Mouse (Mus musculus): Measurements from ENCODE around the gene Fbxl13. TPM values are rescaled to one million over a fixed set of nuclear protein-coding genes. Genes with fewer than 3 reads are reported as not detected.

The Fbxl13 gene
- polyA plus RNA-seq, 1 experiment: 0.19 TPM

DNA sequence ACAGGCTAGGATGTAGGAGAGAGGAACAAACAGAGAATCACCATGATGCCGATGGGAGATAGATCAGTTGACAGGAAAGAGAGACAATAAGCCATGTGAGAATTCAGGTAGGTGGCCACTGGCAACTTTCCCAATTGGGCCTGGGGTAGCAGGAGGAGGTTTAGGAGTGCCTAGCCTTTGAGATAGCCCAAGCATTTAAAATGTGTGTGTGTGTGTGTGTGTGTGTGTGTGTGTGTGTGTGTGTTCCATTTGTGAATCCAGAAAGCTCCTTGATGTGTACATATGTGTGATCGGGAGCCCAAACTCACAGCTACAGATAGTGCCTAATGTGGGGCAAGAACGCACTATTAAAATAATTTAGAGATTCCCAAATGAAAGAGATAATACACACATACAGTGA, 67.3 kb downstream of the Fbxl13 start:
- H3K4me2 ChIP-seq (ENCODE audit: low read depth): no peak overlapping the region
- TF ChIP-seq USF1 (IDR thresholded peaks at IDR 0.05; ENCODE audit: low read depth): no peak
- TF ChIP-seq E2F4 (IDR thresholded peaks at IDR 0.05; ENCODE audit: insufficient read depth): no peak
- TF ChIP-seq POLR2A (IDR thresholded peaks at IDR 0.05; ENCODE audit: insufficient read length, low read depth): no peak
- TF ChIP-seq CEBPB (IDR thresholded peaks at IDR 0.05; ENCODE audit: insufficient read depth, poor library complexity, severe bottlenecking): no peak
- TF ChIP-seq SRF (IDR thresholded peaks at IDR 0.05; ENCODE audit: control insufficient read depth, insufficient read length, low read depth): no peak
- TF ChIP-seq MAX (IDR thresholded peaks at IDR 0.05; ENCODE audit: low read depth): no peak
- TF ChIP-seq MYOD1 (IDR thresholded peaks at IDR 0.05; ENCODE audit: control insufficient read depth in 1 of 3, insufficient read length in 2 of 3, low read depth in 2 of 3): no peak
- TF ChIP-seq POLR2AphosphoS2 (IDR thresholded peaks at IDR 0.05; ENCODE audit: insufficient read length, low read depth): no peak
- TF ChIP-seq TCF3 (IDR thresholded peaks at IDR 0.05; ENCODE audit: insufficient read length, low read depth): no peak
- TF ChIP-seq MYOG (IDR thresholded peaks at IDR 0.05; ENCODE audit: control insufficient read depth in 1 of 3, insufficient read depth in 1 of 3, insufficient read length in 2 of 3, low read depth in 2 of 3): no peak
- no peak for TF ChIP-seq REST (IDR thresholded peaks at IDR 0.05; ENCODE audit: insufficient read depth, insufficient read length)
- TF ChIP-seq TCF12 (IDR thresholded peaks at IDR 0.05; ENCODE audit: insufficient read depth, poor library complexity, severe bottlenecking): no peak
- no peaks in the 10 kb centered on the region for H3K27me3 ChIP-seq (ENCODE audit: control insufficient read depth, insufficient read depth, insufficient read length)
- no peak overlapping the region for H3ac ChIP-seq (ENCODE audit: control insufficient read depth, insufficient read length)
- no peaks in the 10 kb centered on the region for H3K79me2 ChIP-seq (ENCODE audit: control insufficient read depth, insufficient read depth)
- H3K4me3 ChIP-seq: no peak overlapping the region
- H3K36me3 ChIP-seq (ENCODE audit: control insufficient read depth, insufficient read depth): peaks cover 6% of the 10 kb centered on the region

GRCm38 (mm10) chr5:21575210-21575550, 70.3 kb downstream of the Fbxl13 start:
- no peak overlapping the region for H3K4me2 ChIP-seq (ENCODE audit: low read depth)

DNA sequence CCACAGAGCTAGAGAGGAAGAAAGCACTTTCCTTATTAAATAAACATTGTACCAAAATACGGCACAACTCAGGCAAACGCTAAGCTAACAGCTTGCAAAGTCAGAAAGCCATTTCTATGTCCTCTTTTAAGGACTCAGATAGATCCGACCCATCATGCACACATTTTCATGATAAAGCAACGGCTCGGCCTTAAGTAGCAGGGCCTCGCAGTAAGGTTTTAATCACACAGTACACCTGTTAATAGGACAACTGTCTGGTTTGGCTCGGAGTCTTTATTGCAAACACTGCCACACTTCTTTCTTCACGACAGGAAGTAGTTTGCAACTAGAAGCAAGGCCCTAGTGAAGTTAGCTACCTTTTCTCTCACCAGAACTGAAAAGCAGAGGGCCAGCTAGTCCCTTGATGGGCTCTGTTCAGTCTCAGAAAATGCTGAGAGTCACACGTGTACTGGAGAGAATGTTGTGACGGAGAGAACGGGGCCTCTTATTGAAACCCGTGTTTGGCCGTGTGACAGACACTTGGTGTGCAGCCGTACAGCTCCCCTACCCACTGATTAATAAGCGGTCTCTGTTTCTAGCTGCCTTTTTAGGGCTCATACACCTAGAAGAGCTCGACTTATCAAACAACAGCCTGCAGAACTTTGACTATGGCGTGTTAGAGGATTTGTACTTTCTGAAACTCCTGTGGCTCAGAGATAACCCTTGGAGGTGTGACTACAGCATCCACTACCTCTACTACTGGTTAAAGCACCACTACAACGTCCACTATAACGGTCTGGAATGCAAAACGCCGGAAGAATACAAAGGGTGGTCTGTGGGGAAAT, 70.8 kb downstream of the Fbxl13 start:
- peaks cover 26% of the 10 kb centered on the region for H3K36me3 ChIP-seq (ENCODE audit: control insufficient read depth, insufficient read depth)
- no peaks in the 10 kb centered on the region for H3K79me2 ChIP-seq (ENCODE audit: control insufficient read depth, insufficient read depth)
- H3K4me3 ChIP-seq: no peak overlapping the region
- H3ac ChIP-seq (ENCODE audit: control insufficient read depth, insufficient read length): no peak overlapping the region
- TF ChIP-seq MAX (IDR thresholded peaks at IDR 0.05; ENCODE audit: low read depth): no peak
- no peak for TF ChIP-seq USF1 (IDR thresholded peaks at IDR 0.05; ENCODE audit: low read depth)
- TF ChIP-seq POLR2AphosphoS2 (IDR thresholded peaks at IDR 0.05; ENCODE audit: insufficient read length, low read depth): no peak
- no peak for TF ChIP-seq POLR2A (IDR thresholded peaks at IDR 0.05; ENCODE audit: insufficient read length, low read depth)
- no peak for TF ChIP-seq REST (IDR thresholded peaks at IDR 0.05; ENCODE audit: insufficient read depth, insufficient read length)
- TF ChIP-seq E2F4 (IDR thresholded peaks at IDR 0.05; ENCODE audit: insufficient read depth): no peak
- no peak for TF ChIP-seq TCF12 (IDR thresholded peaks at IDR 0.05; ENCODE audit: insufficient read depth, poor library complexity, severe bottlenecking)
- no peak for TF ChIP-seq TCF3 (IDR thresholded peaks at IDR 0.05; ENCODE audit: insufficient read length, low read depth)
- no peak for TF ChIP-seq MYOD1 (IDR thresholded peaks at IDR 0.05; ENCODE audit: control insufficient read depth in 1 of 3, insufficient read length in 2 of 3, low read depth in 2 of 3)
- TF ChIP-seq CEBPB (IDR thresholded peaks at IDR 0.05; ENCODE audit: insufficient read depth, poor library complexity, severe bottlenecking): no peak
- no peak for TF ChIP-seq MYOG (IDR thresholded peaks at IDR 0.05; ENCODE audit: control insufficient read depth in 1 of 3, insufficient read depth in 1 of 3, insufficient read length in 2 of 3, low read depth in 2 of 3)
- no peak for TF ChIP-seq SRF (IDR thresholded peaks at IDR 0.05; ENCODE audit: control insufficient read depth, insufficient read length, low read depth)
- no peaks in the 10 kb centered on the region for H3K27me3 ChIP-seq (ENCODE audit: control insufficient read depth, insufficient read depth, insufficient read length)
- no peak overlapping the region for H3K4me2 ChIP-seq (ENCODE audit: low read depth)

More at GRCm38 (mm10) chr5:21575210-21575550, 70.3 kb downstream of the Fbxl13 start:
- no peak overlapping the region for H3K4me3 ChIP-seq
- TF ChIP-seq REST (IDR thresholded peaks at IDR 0.05; ENCODE audit: insufficient read depth, insufficient read length) (no peak), MAX (IDR thresholded peaks at IDR 0.05; ENCODE audit: low read depth) (no peak), MYOD1 (IDR thresholded peaks at IDR 0.05; ENCODE audit: control insufficient read depth in 1 of 3, insufficient read length in 2 of 3, low read depth in 2 of 3) (no peak), POLR2A (IDR thresholded peaks at IDR 0.05; ENCODE audit: insufficient read length, low read depth) (no peak), E2F4 (IDR thresholded peaks at IDR 0.05; ENCODE audit: insufficient read depth) (no peak), USF1 (IDR thresholded peaks at IDR 0.05; ENCODE audit: low read depth) (no peak), CEBPB (IDR thresholded peaks at IDR 0.05; ENCODE audit: insufficient read depth, poor library complexity, severe bottlenecking) (no peak), POLR2AphosphoS2 (IDR thresholded peaks at IDR 0.05; ENCODE audit: insufficient read length, low read depth) (no peak)
- H3ac ChIP-seq (ENCODE audit: control insufficient read depth, insufficient read length): no peak overlapping the region
- no peaks in the 10 kb centered on the region for H3K27me3 ChIP-seq (ENCODE audit: control insufficient read depth, insufficient read depth, insufficient read length)
- peaks cover 25% of the 10 kb centered on the region for H3K36me3 ChIP-seq (ENCODE audit: control insufficient read depth, insufficient read depth)
- H3K79me2 ChIP-seq (ENCODE audit: control insufficient read depth, insufficient read depth): no peaks in the 10 kb centered on the region

DNA sequence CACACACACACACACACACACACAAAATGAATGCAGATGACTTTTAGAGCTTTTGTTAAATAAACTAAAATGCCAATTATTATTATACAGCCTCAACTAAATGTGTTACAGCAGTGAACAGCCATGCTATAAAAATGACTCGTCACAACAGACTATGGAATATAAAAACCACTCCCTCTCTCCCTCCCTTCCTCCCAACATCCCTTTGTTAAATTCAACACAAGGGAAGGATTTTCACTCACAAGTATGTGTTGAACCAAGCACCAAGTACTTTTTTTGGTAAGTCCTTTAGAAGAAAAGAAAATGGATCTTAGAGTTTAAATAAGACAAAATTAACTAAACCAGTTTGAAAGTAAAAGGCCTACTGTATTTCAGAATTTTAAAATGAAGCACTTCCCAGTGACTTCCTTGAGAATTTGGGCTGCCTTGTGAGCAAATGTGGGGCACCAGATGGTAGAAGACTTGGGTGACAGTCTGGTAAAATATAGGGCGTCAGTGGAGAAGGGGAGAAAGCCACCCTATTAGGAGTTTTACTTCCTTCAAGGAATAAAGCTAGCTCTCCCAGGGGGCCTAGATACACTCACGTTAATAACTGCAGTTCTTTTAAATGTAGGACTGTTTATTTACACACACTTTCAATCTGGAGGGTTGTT, 72.5 kb downstream of the Fbxl13 start:
- Histone ChIP-seq H3K4me2 (ENCODE audit: low read depth) (no peak overlapping the region), H3K4me3 (no peak overlapping the region), H3K27me3 (ENCODE audit: control insufficient read depth, insufficient read depth, insufficient read length) (no peaks in the 10 kb centered on the region), H3K79me2 (ENCODE audit: control insufficient read depth, insufficient read depth) (peaks cover 5% of the 10 kb centered on the region), H3K36me3 (ENCODE audit: control insufficient read depth, insufficient read depth) (peaks cover 26% of the 10 kb centered on the region), H3ac (ENCODE audit: control insufficient read depth, insufficient read length) (no peak overlapping the region)
- TF ChIP-seq SRF (IDR thresholded peaks at IDR 0.05; ENCODE audit: control insufficient read depth, insufficient read length, low read depth): no peak
- TF ChIP-seq POLR2A (IDR thresholded peaks at IDR 0.05; ENCODE audit: insufficient read length, low read depth): no peak
- TF ChIP-seq TCF12 (IDR thresholded peaks at IDR 0.05; ENCODE audit: insufficient read depth, poor library complexity, severe bottlenecking): no peak
- no peak for TF ChIP-seq E2F4 (IDR thresholded peaks at IDR 0.05; ENCODE audit: insufficient read depth)
- no peak for TF ChIP-seq POLR2AphosphoS2 (IDR thresholded peaks at IDR 0.05; ENCODE audit: insufficient read length, low read depth)
- TF ChIP-seq TCF3 (IDR thresholded peaks at IDR 0.05; ENCODE audit: insufficient read length, low read depth): no peak
- TF ChIP-seq REST (IDR thresholded peaks at IDR 0.05; ENCODE audit: insufficient read depth, insufficient read length): no peak
- TF ChIP-seq MYOG (IDR thresholded peaks at IDR 0.05; ENCODE audit: control insufficient read depth in 1 of 3, insufficient read depth in 1 of 3, insufficient read length in 2 of 3, low read depth in 2 of 3): no peak
- TF ChIP-seq MAX (IDR thresholded peaks at IDR 0.05; ENCODE audit: low read depth): no peak
- no peak for TF ChIP-seq MYOD1 (IDR thresholded peaks at IDR 0.05; ENCODE audit: control insufficient read depth in 1 of 3, insufficient read length in 2 of 3, low read depth in 2 of 3)
- TF ChIP-seq CEBPB (IDR thresholded peaks at IDR 0.05; ENCODE audit: insufficient read depth, poor library complexity, severe bottlenecking): no peak
- no peak for TF ChIP-seq USF1 (IDR thresholded peaks at IDR 0.05; ENCODE audit: low read depth)

All from myocyte (in vitro differentiated cells).